Comparison of ENCODE assay signal across 30 mouse cellular contexts in the genomic region with DNA sequence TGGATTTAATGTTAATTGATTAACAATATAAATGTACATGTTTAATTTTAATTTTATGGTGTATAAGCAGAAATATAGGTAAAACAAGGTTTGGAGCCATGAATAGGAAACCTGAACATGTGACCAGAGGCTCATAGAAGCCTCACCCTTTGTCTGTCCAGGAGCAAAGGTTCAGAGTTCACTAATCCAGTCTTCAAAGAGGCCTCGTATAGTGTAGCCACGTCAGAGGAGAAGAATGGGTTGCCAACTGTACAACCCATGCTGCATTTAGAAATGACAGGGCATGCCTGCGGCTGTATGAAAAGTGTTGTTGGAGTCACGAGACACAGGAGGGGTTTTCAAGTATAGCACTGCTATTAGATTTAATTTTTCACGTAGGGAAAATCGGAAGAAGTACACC.
DNase-seq lines count a peak whose midpoint lies in the region; ATAC-seq and TF ChIP-seq lines count a peak whose summit lies in the region.
"Had no signal": no experiment of that assay in that cellular context is flagged by ENCODE, and none has a peak within 500 bp of the region (broad histone marks: within the 10 kb centered on the region; RNA-seq: fewer than 3 reads in every experiment).

No protein-coding gene starts in this region.

- H3K4me3 ChIP-seq in layer of hippocampus, adult 2 months = no peak overlapping the region
- H3K4me3 ChIP-seq in embryonic facial prominence, embryonic 10.5 days = no peak overlapping the region
- H3K4me3 ChIP-seq in hindbrain, embryonic 13.5 days = no peak overlapping the region
- H3K4me3 ChIP-seq in midbrain, embryonic 12.5 days = no peak overlapping the region
- H3K4me3 ChIP-seq: embryonic facial prominence, embryonic 13.5 days; erythroblast, embryonic 14.5 days; heart, embryonic 12.5 days; hindbrain, embryonic 15.5 days; liver, embryonic 12.5 days; megakaryocyte, embryonic 14.5 days had no signal

- TF ChIP-seq CTCF in layer of hippocampus, adult 2 months (conservative IDR thresholded peaks at IDR 0.05) = no peak

- H3K27me3 ChIP-seq in embryonic facial prominence, embryonic 10.5 days (replicated peaks; ENCODE audit: low read depth, poor library complexity, severe bottlenecking) = no peaks in the 10 kb centered on the region
- no peaks in the 10 kb centered on the region for H3K27me3 ChIP-seq in hindbrain, embryonic 13.5 days
- H3K27me3 ChIP-seq in midbrain, embryonic 12.5 days = no peaks in the 10 kb centered on the region
- H3K27me3 ChIP-seq: CH12.LX; embryonic facial prominence, embryonic 13.5 days; heart, embryonic 12.5 days; hindbrain, embryonic 15.5 days; liver, embryonic 12.5 days had no signal

- ATAC-seq in hindbrain, embryonic 13.5 days (ENCODE audit: low FRiP score) = no peak
- no peak for ATAC-seq in midbrain, embryonic 12.5 days (ENCODE audit: low FRiP score, low read depth)
- ATAC-seq: activated CD4-positive, CD25-positive, alpha-beta regulatory T cell, adult 4 months; forebrain, embryonic 16.5 days; liver, embryonic 12.5 days had no signal

- H3K4me2 ChIP-seq in hindbrain, embryonic 13.5 days = no peak overlapping the region
- H3K4me2 ChIP-seq in midbrain, embryonic 12.5 days (replicated peaks) = no peak overlapping the region
- H3K4me2 ChIP-seq: embryonic facial prominence, embryonic 13.5 days; heart, embryonic 12.5 days; hindbrain, embryonic 15.5 days; liver, embryonic 12.5 days; lung, embryonic 14.5 days had no signal

- H3K9ac ChIP-seq in hindbrain, embryonic 13.5 days = no peak overlapping the region
- no peak overlapping the region for H3K9ac ChIP-seq in midbrain, embryonic 12.5 days (replicated peaks)
- H3K9ac ChIP-seq: embryonic facial prominence, embryonic 13.5 days; heart, embryonic 12.5 days; hindbrain, embryonic 15.5 days; liver, embryonic 12.5 days; lung, embryonic 14.5 days had no signal

- H3K36me3 ChIP-seq in embryonic facial prominence, embryonic 10.5 days (replicated peaks) = peaks cover 5% of the 10 kb centered on the region; the same call in 1 of the 2 replicates
- H3K36me3 ChIP-seq in hindbrain, embryonic 13.5 days = no peaks in the 10 kb centered on the region; the same call in 1 of the 2 replicates
- no peaks in the 10 kb centered on the region for H3K36me3 ChIP-seq in midbrain, embryonic 12.5 days
- H3K36me3 ChIP-seq: embryonic facial prominence, embryonic 13.5 days; G1E; heart, embryonic 12.5 days; hindbrain, embryonic 15.5 days; liver, embryonic 12.5 days had no signal

- whole genome bisulfite sequencing in embryonic facial prominence, embryonic 10.5 days = 76% methylated on average over 6 of the region's 6 CpGs
- 62% methylated on average over 6 of the region's 6 CpGs for WGBS in hindbrain, embryonic 13.5 days
- WGBS in midbrain, embryonic 12.5 days = 59% methylated on average over 6 of the region's 6 CpGs

- H3K27ac ChIP-seq in layer of hippocampus, adult 2 months = 0 out of 2 replicates have a peak overlapping the region, but pooled peaks have one; percentile 14
- H3K27ac ChIP-seq in embryonic facial prominence, embryonic 10.5 days (replicated peaks) = peak overlapping the region; percentile 48; the same call in 1 of the 2 replicates
- H3K27ac ChIP-seq in hindbrain, embryonic 13.5 days = peak overlapping the region; percentile 65
- H3K27ac ChIP-seq in midbrain, embryonic 12.5 days (replicated peaks) = peak overlapping the region; percentile 69
- H3K27ac ChIP-seq: embryonic facial prominence, embryonic 13.5 days; kidney, postnatal 0 days; liver, embryonic 12.5 days had no signal

- H3K9me3 ChIP-seq in embryonic facial prominence, embryonic 10.5 days = no peaks in the 10 kb centered on the region
- no peaks in the 10 kb centered on the region for H3K9me3 ChIP-seq in hindbrain, embryonic 13.5 days
- H3K9me3 ChIP-seq in midbrain, embryonic 12.5 days = 0 out of 2 replicates have a peak, but pooled peaks cover 4% of the 10 kb centered on the region
- H3K9me3 ChIP-seq: embryonic facial prominence, embryonic 13.5 days; G1E; heart, embryonic 12.5 days; hindbrain, embryonic 15.5 days; liver, embryonic 12.5 days had no signal

- DNase-seq in layer of hippocampus, adult 2 months (ENCODE audit: low spot score in 2 of 2) = no peak
- DNase-seq in layer of hippocampus, adult 8-10 months (ENCODE audit: low spot score in 2 of 2) = no peak
- DNase-seq in embryonic facial prominence, embryonic 10.5 days (ENCODE audit: low spot score) = no peak
- no peak for DNase-seq in right cerebral cortex, postnatal 36 days (ENCODE audit: low spot score in 2 of 2)
- no peak for DNase-seq in natural killer cell, adult 2 months (ENCODE audit: low spot score in 2 of 2)
- DNase-seq in MN1 (ENCODE audit: low spot score) = no peak
- DNase-seq: adrenal gland, adult 8-10 months; B cell, adult 2 months; cerebellum, adult 18-20 months; cerebellum, postnatal 14 days; gastrocnemius, postnatal 25 days; heart, adult 18-20 months; heart, postnatal 10 days; kidney, adult 18-20 months; lung, embryonic 14.5 days; spleen, adult 18-20 months; thymus, postnatal 14 days had no signal

- H3K4me1 ChIP-seq in embryonic facial prominence, embryonic 10.5 days = peaks cover 40% of the 10 kb centered on the region
- H3K4me1 ChIP-seq in hindbrain, embryonic 13.5 days (replicated peaks) = peaks cover 58% of the 10 kb centered on the region
- H3K4me1 ChIP-seq in midbrain, embryonic 12.5 days = peaks cover 57% of the 10 kb centered on the region
- H3K4me1 ChIP-seq: liver, embryonic 12.5 days; megakaryocyte, embryonic 14.5 days had no signal

Comparison
In these comparisons a context has a peak if more than half of its experiments do, and no peak if none do; other contexts are left out.
1. H3K27ac ChIP-seq: peak in every context shown above with its lines; median percentile 69 in midbrain, embryonic 12.5 days; 65 in hindbrain, embryonic 13.5 days; 48 in embryonic facial prominence, embryonic 10.5 days; 14 in layer of hippocampus, adult 2 months.